In the genomic region with DNA sequence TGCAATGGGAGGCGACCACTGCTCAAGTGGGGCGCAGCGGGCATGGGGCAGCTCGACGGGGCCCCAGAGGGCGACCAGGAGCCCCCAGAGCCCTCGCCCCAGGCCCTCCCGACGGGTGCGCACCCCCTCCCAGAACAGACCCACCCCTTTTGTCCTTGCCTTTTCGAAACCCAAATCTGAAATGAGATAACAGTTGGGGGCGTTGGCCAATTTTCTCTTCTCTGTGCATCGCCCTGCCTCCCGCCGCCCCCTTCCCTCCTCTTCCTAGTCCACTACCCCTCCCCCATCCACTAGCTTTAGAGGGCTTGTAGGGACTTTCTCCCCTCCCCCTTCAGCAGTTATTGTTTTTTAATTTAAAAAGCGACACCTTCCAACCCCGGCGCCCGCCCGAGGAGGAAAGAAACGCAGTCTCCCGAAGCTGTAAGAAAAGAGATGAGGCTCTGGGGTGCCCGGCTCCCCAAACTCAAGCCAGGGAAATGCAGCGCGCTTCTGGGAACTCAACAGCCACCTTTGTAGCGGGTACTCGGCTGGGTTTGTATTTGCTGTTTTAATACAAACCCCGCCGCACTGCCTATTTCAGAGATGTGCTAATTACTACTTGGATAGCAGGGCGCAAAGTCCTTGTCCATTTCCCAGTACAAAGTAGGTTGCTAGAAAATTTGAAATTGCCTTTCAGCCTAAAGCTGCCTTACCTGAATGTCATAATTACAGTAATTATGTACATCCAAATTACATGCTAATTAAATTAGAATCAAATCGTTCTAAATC, we compare ENCODE assay signal across 8 mouse cellular contexts. TPM values are rescaled to one million over a fixed set of nuclear protein-coding genes. Genes with fewer than 3 reads are reported as not detected.
DNase-seq lines count a peak whose midpoint lies in the region; ATAC-seq and TF ChIP-seq lines count a peak whose summit lies in the region.

No protein-coding gene starts in this region.

- peaks cover 30% of the 10 kb centered on the region for H3K4me1 ChIP-seq in heart, embryonic 10.5 days
- 0 out of 2 replicates have a peak, but pooled peaks cover 5% of the 10 kb centered on the region for H3K4me1 ChIP-seq in forebrain, postnatal 0 days (ENCODE audit: insufficient read depth)
- H3K4me1 ChIP-seq in liver, postnatal 0 days (ENCODE audit: insufficient read depth): peaks cover 19% of the 10 kb centered on the region

- H3K27ac ChIP-seq in heart, embryonic 10.5 days: no peak overlapping the region
- H3K27ac ChIP-seq in forebrain, postnatal 0 days (ENCODE audit: low read depth, low read length): peak overlapping the region; percentile 78
- no peak overlapping the region for H3K27ac ChIP-seq in liver, postnatal 0 days (ENCODE audit: low read depth)

- H3K27me3 ChIP-seq in heart, embryonic 10.5 days (ENCODE audit: insufficient read depth, poor library complexity, severe bottlenecking): peaks cover 71% of the 10 kb centered on the region
- H3K27me3 ChIP-seq in forebrain, postnatal 0 days (ENCODE audit: insufficient read depth, low read length): peaks cover 15% of the 10 kb centered on the region
- H3K27me3 ChIP-seq in liver, postnatal 0 days (ENCODE audit: insufficient read depth, low read length): peaks cover 74% of the 10 kb centered on the region

- DNase-seq in heart, embryonic 10.5 days (ENCODE audit: low spot score): no peak
- DNase-seq in heart, adult 8-10 months (ENCODE audit: low spot score): no peak
- peak; percentile 53 for DNase-seq in ES-CJ7 (ENCODE audit: low read depth, low spot score)
- peak; percentile 64 for DNase-seq in forebrain, postnatal 0 days
- no peak for DNase-seq in liver, postnatal 0 days
- no peak for DNase-seq in left cerebral cortex, adult 8-10 months (ENCODE audit: low spot score in 2 of 2)
- no peak for DNase-seq in layer of hippocampus, adult 9-11 months
- no peak for DNase-seq in frontal cortex, postnatal 25 days (ENCODE audit: low spot score in 2 of 2)

- no peaks in the 10 kb centered on the region for H3K9me3 ChIP-seq in heart, embryonic 10.5 days
- no peaks in the 10 kb centered on the region for H3K9me3 ChIP-seq in forebrain, postnatal 0 days (ENCODE audit: low read length)
- no peaks in the 10 kb centered on the region for H3K9me3 ChIP-seq in liver, postnatal 0 days (ENCODE audit: low read length)

- peak overlapping the region; percentile 42 for H3K4me3 ChIP-seq in heart, embryonic 10.5 days
- H3K4me3 ChIP-seq in forebrain, postnatal 0 days (ENCODE audit: low read depth, low read length): peak overlapping the region; percentile 22
- peak overlapping the region; percentile 27; the same call in 1 of the 2 replicates for H3K4me3 ChIP-seq in liver, postnatal 0 days (ENCODE audit: low read depth, low read length)

- ATAC-seq in forebrain, postnatal 0 days: no peak; the same call in 1 of the 2 replicates
- no peak for ATAC-seq in liver, postnatal 0 days

- no peak for TF ChIP-seq EP300 in liver, postnatal 0 days (IDR thresholded peaks at IDR 0.05; ENCODE audit: low read depth)

- WGBS in heart, embryonic 10.5 days: 2% methylated on average over 31 of the region's 31 CpGs
- WGBS in forebrain, postnatal 0 days: 2% methylated on average over 31 of the region's 31 CpGs
- WGBS in liver, postnatal 0 days (ENCODE audit: insufficient replicate concordance): 3% methylated on average over 29 of the region's 31 CpGs

- no peaks in the 10 kb centered on the region for H3K36me3 ChIP-seq in heart, embryonic 10.5 days
- H3K36me3 ChIP-seq in forebrain, postnatal 0 days (ENCODE audit: insufficient read depth): no peaks in the 10 kb centered on the region
- no peaks in the 10 kb centered on the region for H3K36me3 ChIP-seq in liver, postnatal 0 days (replicated peaks; ENCODE audit: insufficient read depth, low read length)

- TF ChIP-seq CTCF in forebrain, postnatal 0 days (IDR thresholded peaks at IDR 0.05; ENCODE audit: low read depth): no peak
- TF ChIP-seq CTCF in liver, postnatal 0 days (IDR thresholded peaks at IDR 0.05; ENCODE audit: low read depth): no peak

- H3K9ac ChIP-seq in forebrain, postnatal 0 days: peak overlapping the region; percentile 46
- no peak overlapping the region for H3K9ac ChIP-seq in liver, postnatal 0 days (replicated peaks)

- peak overlapping the region; percentile 43 for H3K4me2 ChIP-seq in forebrain, postnatal 0 days (ENCODE audit: low read depth)
- H3K4me2 ChIP-seq in liver, postnatal 0 days (ENCODE audit: low read depth, low read length): peak overlapping the region; percentile 44

RNA-seq across cellular contexts. Expression of a gene that starts 7.7 kb away (rescaled TPM):
- not detected in 2 replicates for polyA plus RNA-seq in heart, embryonic 10.5 days (2016; fragmentation: Nextera tagmentation; extraction: Ambion mirVana)
- not detected for total RNA-seq in heart, adult 8-10 months (2022)
- total RNA-seq in forebrain, postnatal 0 days (2014; rRNA removed): 12.8 and 18.1 TPM in 2 replicates
- 7.7 and 9.8 TPM in 2 replicates for polyA plus RNA-seq in forebrain, postnatal 0 days (2015; fragmentation: Nextera tagmentation; extraction: Ambion mirVana)
- polyA plus RNA-seq in liver, postnatal 0 days (2015; fragmentation: Nextera tagmentation; extraction: Ambion mirVana): not detected in 2 replicates
- 1 to 10 TPM; 4.9 to 5.9 (median 5.3) TPM for total RNA-seq in left cerebral cortex, adult 8-10 months (2022)

RNA-seq across cellular contexts. Expression of a gene that starts 32.9 kb away (rescaled TPM):
- 15.1 and 16.6 TPM in 2 replicates for polyA plus RNA-seq in heart, embryonic 10.5 days (2016; fragmentation: Nextera tagmentation; extraction: Ambion mirVana)
- total RNA-seq in heart, adult 8-10 months (2022): 10 to 100 TPM; 31.2 to 38.6 (median 32.3) TPM
- 5.1 and 6.8 TPM in 2 replicates for total RNA-seq in forebrain, postnatal 0 days (2014; rRNA removed)
- polyA plus RNA-seq in forebrain, postnatal 0 days (2015; fragmentation: Nextera tagmentation; extraction: Ambion mirVana): 4.5 and 5.3 TPM in 2 replicates
- 20.5 and 21.9 TPM in 2 replicates for polyA plus RNA-seq in liver, postnatal 0 days (2015; fragmentation: Nextera tagmentation; extraction: Ambion mirVana)
- 10 to 100 TPM; 21.0 to 29.3 (median 24.2) TPM for total RNA-seq in left cerebral cortex, adult 8-10 months (2022)

RNA-seq across cellular contexts. Expression of a gene that starts 33.0 kb away (rescaled TPM):
- polyA plus RNA-seq in heart, embryonic 10.5 days (2016; fragmentation: Nextera tagmentation; extraction: Ambion mirVana): 9.7 and 12.0 TPM in 2 replicates
- total RNA-seq in heart, adult 8-10 months (2022): 10 to 100 TPM; 11.8 to 18.4 (median 13.9) TPM
- 9.5 and 10.6 TPM in 2 replicates for total RNA-seq in forebrain, postnatal 0 days (2014; rRNA removed)
- polyA plus RNA-seq in forebrain, postnatal 0 days (2015; fragmentation: Nextera tagmentation; extraction: Ambion mirVana): 29.3 and 30.3 TPM in 2 replicates
- 18.4 and 21.4 TPM in 2 replicates for polyA plus RNA-seq in liver, postnatal 0 days (2015; fragmentation: Nextera tagmentation; extraction: Ambion mirVana)
- 10 to 100 TPM; 25.9 to 28.4 (median 28.0) TPM for total RNA-seq in left cerebral cortex, adult 8-10 months (2022)

Comparison
In these comparisons a context has a peak if more than half of its experiments do, and no peak if none do; other contexts are left out.
1. DNase-seq: peak in ES-CJ7 (single experiment) and forebrain, postnatal 0 days (single experiment); none in heart, embryonic 10.5 days (single experiment), heart, adult 8-10 months (single experiment), liver, postnatal 0 days (single experiment), left cerebral cortex, adult 8-10 months (0 of 2), layer of hippocampus, adult 9-11 months (single experiment) and frontal cortex, postnatal 25 days (0 of 2).
2. RNA of a gene that starts 7.7 kb away (total RNA-seq): 12.8 to 18.1 TPM in forebrain, postnatal 0 days and 4.9 to 5.9 TPM in left cerebral cortex, adult 8-10 months; not detected in heart, adult 8-10 months; every median in the first group is over 4 times any median in the second.
3. Peak in every context shown above with its lines, with median percentiles within 50 percentile points of each other: H3K4me3 ChIP-seq.